ENCODE assay signal across 15 mouse cellular contexts in the genomic region with DNA sequence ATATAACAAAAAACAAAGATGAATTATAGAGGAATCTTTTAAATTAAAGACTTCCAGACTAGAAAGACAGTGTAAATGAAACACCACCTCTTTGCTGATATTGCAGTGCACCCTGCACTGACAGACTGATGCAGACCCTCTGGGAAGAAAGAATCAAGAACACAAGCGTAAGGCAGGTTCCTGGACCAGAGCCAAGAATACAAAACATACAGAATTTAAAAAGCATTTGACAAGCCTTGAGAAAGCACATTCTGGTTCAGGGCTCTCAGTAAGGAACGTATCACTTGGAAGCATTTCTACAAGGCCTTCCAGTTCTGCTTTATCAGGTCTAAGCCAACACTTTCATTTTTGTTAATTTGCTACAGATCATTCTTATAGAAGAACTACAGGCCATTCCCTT. TPM values are rescaled to one million over a fixed set of nuclear protein-coding genes. Genes with fewer than 3 reads are reported as not detected.
"Had no signal": no experiment of that assay in that cellular context is flagged by ENCODE, and none has a peak within 500 bp of the region (broad histone marks: within the 10 kb centered on the region; RNA-seq: fewer than 3 reads in every experiment).

No protein-coding gene starts in this region.

- H3K9me3 ChIP-seq: liver, embryonic 13.5 days; midbrain, embryonic 15.5 days; stomach, embryonic 15.5 days had no signal

- H3K4me1 ChIP-seq: limb, embryonic 12.5 days; liver, embryonic 13.5 days had no signal

- H3K4me3 ChIP-seq: layer of hippocampus, adult 2 months; limb, embryonic 12.5 days; liver, embryonic 13.5 days; midbrain, embryonic 15.5 days; stomach, embryonic 15.5 days had no signal

- DNase-seq: kidney, postnatal 10 days; kidney, postnatal 4 days; liver; liver, embryonic 13.5 days; liver, postnatal 0 days; right cerebral cortex, postnatal 14 days; thymus, adult 2 months; thymus, postnatal 25 days had no signal

- H3K27ac ChIP-seq: layer of hippocampus, adult 2 months; limb, embryonic 12.5 days; liver, embryonic 13.5 days; midbrain, embryonic 15.5 days; stomach, embryonic 15.5 days had no signal

- ATAC-seq: liver, postnatal 0 days; midbrain, embryonic 15.5 days had no signal

- H3K27me3 ChIP-seq: limb, embryonic 12.5 days; liver, embryonic 13.5 days; midbrain, embryonic 15.5 days; stomach, embryonic 15.5 days had no signal

- H3K9ac ChIP-seq: limb, embryonic 12.5 days; liver, embryonic 13.5 days; liver, postnatal 0 days; midbrain, embryonic 15.5 days; stomach, embryonic 15.5 days had no signal

- H3K4me2 ChIP-seq: limb, embryonic 12.5 days; liver, embryonic 13.5 days; midbrain, embryonic 15.5 days; stomach, embryonic 15.5 days had no signal

- H3K36me3 ChIP-seq: liver, embryonic 13.5 days; midbrain, embryonic 15.5 days; stomach, embryonic 15.5 days had no signal

RNA-seq across cellular contexts. Expression of a gene that starts 59.4 kb away (rescaled TPM):
- polyA plus RNA-seq: liver, embryonic 13.5 days; liver, postnatal 0 days; lung, embryonic 16.5 days; spleen, adult 2 months; stomach, embryonic 15.5 days; urinary bladder, adult 2 months had no signal
